Mouse (Mus musculus): ENCODE results near the gene Gsg1l. TPM values are rescaled to one million over a fixed set of nuclear protein-coding genes. Genes with fewer than 3 reads are reported as not detected.

The Gsg1l gene
- total RNA-seq, 2 experiments from 2014 or later: not detected

- no peak for TF ChIP-seq CTCF (IDR thresholded peaks at IDR 0.05)
- intact Hi-C loops (cut with DNase I): no loop called here
- H3K27ac ChIP-seq: no peak overlapping the region
- H3K4me3 ChIP-seq: no peak overlapping the region
- DNase-seq: no peak
Measured at GRCm38 (mm10) chr7:126008139-126008788, 73.9 kb downstream of the Gsg1l start.

- intact Hi-C loops (cut with DNase I): no loop called here
- H3K27ac ChIP-seq: no peak overlapping the region
- no peak overlapping the region for H3K4me3 ChIP-seq
- no peak for DNase-seq
- no peak for TF ChIP-seq CTCF (IDR thresholded peaks at IDR 0.05)
Measured at GRCm38 (mm10) chr7:126007132-126007910, 74.9 kb downstream of the Gsg1l start.

GRCm38 (mm10) chr7:126005274-126005673 is 76.9 kb downstream of the Gsg1l start:
- Histone ChIP-seq H3K4me3 (no peak overlapping the region), H3K27ac (no peak overlapping the region)
- intact Hi-C loops (cut with DNase I): no loop called here
- no peak for TF ChIP-seq CTCF (IDR thresholded peaks at IDR 0.05)
- no peak for DNase-seq

- DNase-seq: no peak
- Histone ChIP-seq H3K4me3 (no peak overlapping the region), H3K27ac (no peak overlapping the region)
- intact Hi-C loops (cut with DNase I): no loop called here
- TF ChIP-seq CTCF (IDR thresholded peaks at IDR 0.05): no peak
Measured at GRCm38 (mm10) chr7:126001683-126002082, 80.5 kb downstream of the Gsg1l start.

- intact Hi-C loops (cut with DNase I): no loop called here
Measured at GRCm38 (mm10) chr7:125999921-126000320, 82.3 kb downstream of the Gsg1l start.

GRCm38 (mm10) chr7:125996151-125996550 is 86.1 kb downstream of the Gsg1l start:
- intact Hi-C loops (cut with DNase I): no loop called here
- no peak overlapping the region for H3K27ac ChIP-seq

More at GRCm38 (mm10) chr7:125999921-126000320, 82.3 kb downstream of the Gsg1l start:
- no peak for DNase-seq
- TF ChIP-seq CTCF (IDR thresholded peaks at IDR 0.05): no peak
- no peak overlapping the region for H3K27ac ChIP-seq
- no peak overlapping the region for H3K4me3 ChIP-seq

GRCm38 (mm10) chr7:125992356-125992891 is 89.8 kb downstream of the Gsg1l start:
- Histone ChIP-seq H3K4me3 (no peak overlapping the region), H3K27ac (no peak overlapping the region)
- intact Hi-C loops (cut with DNase I): no loop called here
- no peak for TF ChIP-seq CTCF (IDR thresholded peaks at IDR 0.05)
- DNase-seq: no peak

More at GRCm38 (mm10) chr7:125996151-125996550, 86.1 kb downstream of the Gsg1l start:
- H3K4me3 ChIP-seq: no peak overlapping the region
- DNase-seq: no peak
- no peak for TF ChIP-seq CTCF (IDR thresholded peaks at IDR 0.05)

- DNase-seq: no peak
- H3K27ac ChIP-seq: no peak overlapping the region
- H3K4me3 ChIP-seq: no peak overlapping the region
- intact Hi-C loops (cut with DNase I): no loop called here
- TF ChIP-seq CTCF (IDR thresholded peaks at IDR 0.05): no peak
Measured at GRCm38 (mm10) chr7:125991846-125992245, 90.4 kb downstream of the Gsg1l start.

- no peak overlapping the region for H3K27ac ChIP-seq
- intact Hi-C loops (cut with DNase I): no loop called here
- H3K4me3 ChIP-seq: no peak overlapping the region
- TF ChIP-seq CTCF (IDR thresholded peaks at IDR 0.05): no peak
- peak; percentile 66 for DNase-seq
Measured at GRCm38 (mm10) chr7:125989969-125990368, 92.2 kb downstream of the Gsg1l start.

GRCm38 (mm10) chr7:125989489-125989888 is 92.7 kb downstream of the Gsg1l start:
- TF ChIP-seq CTCF (IDR thresholded peaks at IDR 0.05): no peak
- no peak overlapping the region for H3K27ac ChIP-seq
- DNase-seq: no peak
- intact Hi-C loops (cut with DNase I): no loop called here
- no peak overlapping the region for H3K4me3 ChIP-seq

- intact Hi-C loops (cut with DNase I): no loop called here
- no peak overlapping the region for H3K27ac ChIP-seq
- TF ChIP-seq CTCF (IDR thresholded peaks at IDR 0.05): no peak
- no peak overlapping the region for H3K4me3 ChIP-seq
- no peak for DNase-seq
Measured at GRCm38 (mm10) chr7:125988326-125988725, 93.9 kb downstream of the Gsg1l start.

- Histone ChIP-seq H3K27ac (no peak overlapping the region), H3K4me3 (no peak overlapping the region)
- TF ChIP-seq CTCF (IDR thresholded peaks at IDR 0.05): no peak
- intact Hi-C loops (cut with DNase I): no loop called here
- no peak for DNase-seq
Measured at GRCm38 (mm10) chr7:125987117-125987516, 95.1 kb downstream of the Gsg1l start.

- H3K27ac ChIP-seq: no peak overlapping the region
- TF ChIP-seq CTCF (IDR thresholded peaks at IDR 0.05): no peak
- DNase-seq: no peak
- no peak overlapping the region for H3K4me3 ChIP-seq
- intact Hi-C loops (cut with DNase I): no loop called here
Measured at GRCm38 (mm10) chr7:125985565-125985964, 96.6 kb downstream of the Gsg1l start.

All from gastrocnemius, adult 2 months (tissue).